Mouse (Mus musculus) intestine, embryonic 14.5 days (tissue): ENCODE measurements around the gene Hmx2. TPM values are rescaled to one million over a fixed set of nuclear protein-coding genes. Genes with fewer than 3 reads are reported as not detected.

Source experiments
- ATAC-seq: fragments of 200-750 bp; cut with Nextera tagmentation; replicated peaks from 2 replicates; pipeline ENCODE4 v1.8.0; 2017; ENCODE audit warnings: low read depth, moderate number of reproducible peaks, moderate TSS enrichment, moderate library complexity; ENCODE audit not compliant: low FRiP score, low TSS enrichment
- DNase-seq: peaks from one replicate; pipeline ENCODE4 v3.0.0-alpha.2; 2018; ENCODE audit warnings: low spot score
- H3K27ac ChIP-seq: fragments of 300-500 bp; sonication (generic); 2 replicates; pipeline ENCODE4 v1.5.1; 2014; ENCODE audit warnings: low read depth, mild to moderate bottlenecking, control low read depth
- H3K27me3 ChIP-seq: fragments of 300-500 bp; sonication (generic); replicated peaks from 2 replicates; pipeline ENCODE4 v1.6.1; 2014; ENCODE audit warnings: low read length, control low read depth; ENCODE audit not compliant: control insufficient read depth, insufficient read depth
- H3K36me3 ChIP-seq: fragments of 300-500 bp; sonication (generic); 2 replicates; pipeline ENCODE4 v1.6.1; 2014; ENCODE audit warnings: low read length, control low read depth; ENCODE audit not compliant: control insufficient read depth, insufficient read depth
- H3K4me1 ChIP-seq: fragments of 300-500 bp; sonication (generic); replicated peaks from 2 replicates; pipeline ENCODE4 v1.6.1; 2014; ENCODE audit warnings: low read length, control low read depth, mixed read lengths; ENCODE audit not compliant: control insufficient read depth, insufficient read depth
- H3K4me2 ChIP-seq: fragments of 300-500 bp; sonication (generic); 2 replicates; pipeline ENCODE4 v1.6.1; 2014; ENCODE audit warnings: low read length
- H3K4me3 ChIP-seq: fragments of 300-500 bp; sonication (generic); 2 replicates; pipeline ENCODE4 v1.5.1; 2014; ENCODE audit warnings: low read depth, low read length, control low read depth, mixed read lengths
- H3K9ac ChIP-seq: fragments of 300-500 bp; sonication (generic); 2 replicates; pipeline ENCODE4 v1.6.1; 2014; ENCODE audit warnings: mild to moderate bottlenecking, low read length
- H3K9me3 ChIP-seq: fragments of 300-500 bp; sonication (generic); 2 replicates; pipeline ENCODE4 v1.6.1; 2016; ENCODE audit warnings: low read length, control low read depth; ENCODE audit not compliant: control insufficient read depth
- WGBS: fragments of 180-500 bp; shearing (Covaris S2); extraction: QIAGEN DNeasy Blood & Tissue Kit; methylation state at CpG from one replicate; pipeline ENCODE4 v1.1.7; 2014; 5-methylcytosine and 5-hydroxymethylcytosine counted together
- polyA plus RNA-seq: library from polyadenylated mRNA; unstranded; fragments of >200 nt; fragmentation: Nextera tagmentation; extraction: Ambion mirVana; gene quantifications from 2 replicates; pipeline ENCODE4 v1.2.1, GENCODE M21; 2014

Gene Hmx2
- polyA plus RNA-seq, 1 experiment from 2014 or later: 1.6 TPM

DNA sequence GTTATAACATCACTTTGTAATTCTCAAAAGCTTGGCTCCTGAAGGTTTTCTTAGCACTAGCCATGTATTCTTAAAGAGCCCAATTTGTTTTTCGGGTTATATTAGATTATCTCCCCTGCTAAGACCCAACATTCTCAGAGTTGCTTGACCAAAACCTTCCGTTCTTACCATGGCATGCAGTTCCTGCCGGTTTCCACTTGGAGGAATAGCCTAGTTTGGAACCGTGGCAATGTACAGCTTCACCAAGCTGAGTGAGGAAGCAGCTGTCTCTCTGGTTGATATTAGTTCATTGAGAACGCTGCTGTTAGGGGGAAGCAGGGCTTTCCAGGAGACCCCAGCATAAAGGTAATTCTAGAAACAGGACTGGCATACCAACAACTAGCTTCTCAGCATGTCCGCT is 26.7 kb downstream of the Hmx2 start:
- peaks cover 38% of the 10 kb centered on the region for H3K36me3 ChIP-seq
- H3K4me3 ChIP-seq: no peak overlapping the region
- 80% methylated on average over 6 of the region's 6 CpGs for WGBS
- no peaks in the 10 kb centered on the region for H3K4me1 ChIP-seq
- H3K9me3 ChIP-seq: no peaks in the 10 kb centered on the region
- H3K27ac ChIP-seq: no peak overlapping the region
- no peaks in the 10 kb centered on the region for H3K27me3 ChIP-seq
- no peak overlapping the region for H3K9ac ChIP-seq
- no peak overlapping the region for H3K4me2 ChIP-seq
- DNase-seq (no peak), ATAC-seq (no peak)

DNA sequence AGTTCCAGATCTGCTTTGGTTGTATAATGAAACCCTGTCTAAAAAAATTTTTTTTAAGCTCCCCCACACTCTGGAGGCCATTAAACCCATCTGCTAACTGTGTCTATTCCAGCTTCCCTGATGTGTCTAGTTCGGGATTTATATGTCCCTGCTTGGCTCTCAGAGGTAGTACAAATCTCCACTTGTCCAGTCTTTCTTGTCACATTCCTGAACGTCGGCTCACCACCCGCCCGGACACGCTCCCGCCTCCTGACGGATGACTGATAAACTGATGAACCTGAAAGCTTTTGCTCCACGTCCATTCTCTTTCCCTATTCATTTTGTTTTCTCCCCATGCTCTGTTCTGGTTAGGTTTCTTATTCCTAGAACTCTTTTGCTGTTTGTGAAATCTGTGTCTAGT is 33.6 kb downstream of the Hmx2 start:
- H3K36me3 ChIP-seq: no peaks in the 10 kb centered on the region
- H3K9me3 ChIP-seq: no peaks in the 10 kb centered on the region
- H3K27me3 ChIP-seq: no peaks in the 10 kb centered on the region
- no peak overlapping the region for H3K9ac ChIP-seq
- no peak overlapping the region for H3K4me3 ChIP-seq
- H3K4me2 ChIP-seq: no peak overlapping the region
- DNase-seq (no peak), ATAC-seq (no peak)
- H3K27ac ChIP-seq: no peak overlapping the region
- H3K4me1 ChIP-seq: no peaks in the 10 kb centered on the region
- 40% methylated on average over 9 of the region's 9 CpGs for WGBS

GRCm38 (mm10) chr7:131585551-131585950 is 37.0 kb downstream of the Hmx2 start:
- Histone ChIP-seq H3K4me1 (no peaks in the 10 kb centered on the region), H3K27ac (no peak overlapping the region), H3K36me3 (no peaks in the 10 kb centered on the region), H3K4me3 (no peak overlapping the region), H3K9me3 (no peaks in the 10 kb centered on the region), H3K4me2 (no peak overlapping the region), H3K9ac (no peak overlapping the region), H3K27me3 (no peaks in the 10 kb centered on the region)
- WGBS: 85% methylated on average over 5 of the region's 5 CpGs
- ATAC-seq (no peak), DNase-seq (no peak)

- DNase-seq: no peak
- no peak overlapping the region for H3K4me3 ChIP-seq
- H3K4me1 ChIP-seq: no peaks in the 10 kb centered on the region
- no peaks in the 10 kb centered on the region for H3K9me3 ChIP-seq
- no peak overlapping the region for H3K4me2 ChIP-seq
- H3K36me3 ChIP-seq: no peaks in the 10 kb centered on the region
- H3K9ac ChIP-seq: no peak overlapping the region
- WGBS: 17% methylated on average over 12 of the region's 12 CpGs
- H3K27me3 ChIP-seq: no peaks in the 10 kb centered on the region
- H3K27ac ChIP-seq: no peak overlapping the region
- no peak for ATAC-seq
Observed at GRCm38 (mm10) chr7:131597779-131598482, 49.4 kb downstream of the Hmx2 start.

- Histone ChIP-seq H3K4me3 (no peak overlapping the region), H3K9ac (no peak overlapping the region), H3K4me1 (no peaks in the 10 kb centered on the region), H3K36me3 (no peaks in the 10 kb centered on the region), H3K9me3 (no peaks in the 10 kb centered on the region), H3K27me3 (no peaks in the 10 kb centered on the region), H3K4me2 (no peak overlapping the region), H3K27ac (no peak overlapping the region)
- ATAC-seq: no peak
- peak; percentile 73 for DNase-seq
- WGBS: 3% methylated on average over 5 of the region's 5 CpGs
Observed at GRCm38 (mm10) chr7:131598483-131598824, 49.9 kb downstream of the Hmx2 start.

- 72% methylated on average over 7 of the region's 7 CpGs for WGBS
- H3K36me3 ChIP-seq: no peaks in the 10 kb centered on the region
- H3K4me3 ChIP-seq: no peak overlapping the region
- H3K4me1 ChIP-seq: no peaks in the 10 kb centered on the region
- no peaks in the 10 kb centered on the region for H3K27me3 ChIP-seq
- H3K27ac ChIP-seq: no peak overlapping the region
- no peaks in the 10 kb centered on the region for H3K9me3 ChIP-seq
- DNase-seq (no peak), ATAC-seq (no peak)
- H3K4me2 ChIP-seq: no peak overlapping the region
- H3K9ac ChIP-seq: no peak overlapping the region
Observed at GRCm38 (mm10) chr7:131602106-131602505, 53.5 kb downstream of the Hmx2 start.

DNA sequence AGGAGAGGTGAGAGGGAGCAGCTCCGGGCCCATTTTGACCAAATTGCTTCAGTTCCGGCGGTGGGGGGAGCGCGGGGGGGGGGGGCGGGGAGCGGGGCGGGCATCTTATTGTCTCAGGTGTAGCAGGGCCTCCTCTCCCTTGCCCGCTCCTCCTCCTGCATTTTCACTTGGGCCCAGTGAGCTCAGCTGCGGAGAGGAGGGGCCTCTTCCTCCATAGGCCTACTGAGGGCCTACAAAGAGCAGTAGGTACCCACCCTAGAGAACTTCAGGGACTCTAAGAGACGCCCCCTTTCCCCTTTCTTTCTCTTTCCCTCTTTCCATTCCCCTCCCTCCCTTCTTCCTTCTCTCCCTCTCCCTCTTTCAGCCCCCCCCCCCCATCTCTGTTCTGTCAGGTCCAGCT is 54.6 kb downstream of the Hmx2 start:
- 5% methylated on average over 10 of the region's 11 CpGs for WGBS
- no peak overlapping the region for H3K9ac ChIP-seq
- ATAC-seq: no peak
- H3K9me3 ChIP-seq: no peaks in the 10 kb centered on the region
- DNase-seq: no peak
- no peak overlapping the region for H3K4me2 ChIP-seq
- H3K4me1 ChIP-seq: no peaks in the 10 kb centered on the region
- H3K27ac ChIP-seq: no peak overlapping the region
- no peak overlapping the region for H3K4me3 ChIP-seq
- no peaks in the 10 kb centered on the region for H3K36me3 ChIP-seq
- H3K27me3 ChIP-seq: no peaks in the 10 kb centered on the region

DNA sequence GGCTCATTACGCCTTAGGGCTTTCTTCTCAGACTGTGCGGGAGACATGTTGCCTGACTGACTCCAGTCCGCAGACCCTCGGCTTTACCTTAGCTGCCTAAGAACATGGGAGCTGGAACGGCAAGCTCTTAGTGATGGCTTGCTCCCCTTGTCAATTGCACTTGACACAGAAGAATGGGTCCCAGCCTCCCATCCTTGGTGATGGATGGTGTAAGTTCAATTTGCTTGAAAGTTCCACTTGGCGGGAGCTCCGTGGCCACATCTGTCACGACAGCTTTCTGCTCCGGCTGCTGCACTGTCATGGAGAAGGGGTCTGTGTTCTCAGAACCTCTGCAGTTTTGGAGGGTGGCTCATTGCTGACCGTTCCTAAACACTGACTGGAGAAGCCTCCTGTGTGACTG is 56.4 kb downstream of the Hmx2 start:
- Histone ChIP-seq H3K4me2 (no peak overlapping the region), H3K27me3 (no peaks in the 10 kb centered on the region), H3K27ac (no peak overlapping the region), H3K9me3 (no peaks in the 10 kb centered on the region), H3K9ac (no peak overlapping the region), H3K36me3 (no peaks in the 10 kb centered on the region), H3K4me1 (no peaks in the 10 kb centered on the region), H3K4me3 (no peak overlapping the region)
- DNase-seq (no peak), ATAC-seq (no peak)
- WGBS: 86% methylated on average over 10 of the region's 10 CpGs

- ATAC-seq: no peak
- Histone ChIP-seq H3K9me3 (no peaks in the 10 kb centered on the region), H3K4me3 (no peak overlapping the region), H3K9ac (no peak overlapping the region), H3K4me2 (no peak overlapping the region), H3K36me3 (no peaks in the 10 kb centered on the region), H3K27me3 (no peaks in the 10 kb centered on the region), H3K27ac (no peak overlapping the region), H3K4me1 (no peaks in the 10 kb centered on the region)
- WGBS: 77% methylated on average over 4 of the region's 4 CpGs
- DNase-seq: no peak
Observed at GRCm38 (mm10) chr7:131605481-131605880, 56.9 kb downstream of the Hmx2 start.
